Mouse (Mus musculus) lung, postnatal 14 days (tissue): Measurements from ENCODE around the gene Patl2.
"Not testable (repeated sequence)": the region's sequence is repeated elsewhere in the genome, so short reads cannot be mapped to it uniquely, and the experiment has no call there.

Experiments
- DNase-seq: peaks from one replicate; pipeline ENCODE4 v3.0.0; 2021

The Patl2 gene

DNA sequence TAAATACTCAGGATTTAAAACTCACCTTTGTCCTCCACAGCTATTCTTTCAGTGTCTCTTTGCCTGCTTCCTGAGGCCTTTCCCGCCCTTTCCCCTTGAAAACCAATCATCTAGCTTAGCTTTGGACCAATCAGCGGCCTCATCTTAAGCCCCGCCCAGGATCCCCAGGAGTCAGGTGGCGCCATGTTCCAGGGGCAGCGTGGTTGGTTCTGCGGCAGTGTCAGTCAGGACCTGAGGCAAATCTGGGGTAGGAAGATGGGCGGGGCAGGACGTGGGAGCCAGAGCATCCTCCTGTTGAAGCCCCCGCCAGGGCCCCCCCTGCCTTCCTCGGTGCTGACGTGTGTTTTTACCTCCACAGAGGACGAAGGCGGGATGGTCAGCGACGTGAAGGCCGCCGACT lies at the start of gene Patl2, which contains the start of gene Terb2:
Patl2 (minus strand) TSS at position 84 of the 400 bp plus-strand sequence.
Terb2 (plus strand) TSS at position 167 of the 400 bp plus-strand sequence.
- no peak for DNase-seq

DNA sequence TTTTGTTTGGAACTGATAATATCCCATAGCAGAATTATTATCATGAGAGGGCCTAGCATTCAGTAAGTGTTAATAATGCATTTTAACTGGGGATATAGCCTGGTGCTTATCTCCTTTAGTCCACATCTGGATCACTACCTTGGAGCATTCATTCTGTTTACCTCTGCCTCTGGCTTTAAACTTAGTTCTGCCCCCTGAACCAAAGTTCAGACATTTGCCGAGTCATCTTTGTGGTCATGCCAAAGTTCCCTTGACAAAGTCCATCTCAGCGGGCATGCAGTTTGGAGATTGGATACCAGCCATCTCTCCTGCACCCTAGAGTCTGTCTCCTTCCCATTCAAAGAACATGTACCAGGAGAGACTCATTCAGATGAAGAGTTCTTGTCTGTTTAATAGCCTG lies 49.4 kb upstream of the Patl2 start:
- no peak for DNase-seq

DNA sequence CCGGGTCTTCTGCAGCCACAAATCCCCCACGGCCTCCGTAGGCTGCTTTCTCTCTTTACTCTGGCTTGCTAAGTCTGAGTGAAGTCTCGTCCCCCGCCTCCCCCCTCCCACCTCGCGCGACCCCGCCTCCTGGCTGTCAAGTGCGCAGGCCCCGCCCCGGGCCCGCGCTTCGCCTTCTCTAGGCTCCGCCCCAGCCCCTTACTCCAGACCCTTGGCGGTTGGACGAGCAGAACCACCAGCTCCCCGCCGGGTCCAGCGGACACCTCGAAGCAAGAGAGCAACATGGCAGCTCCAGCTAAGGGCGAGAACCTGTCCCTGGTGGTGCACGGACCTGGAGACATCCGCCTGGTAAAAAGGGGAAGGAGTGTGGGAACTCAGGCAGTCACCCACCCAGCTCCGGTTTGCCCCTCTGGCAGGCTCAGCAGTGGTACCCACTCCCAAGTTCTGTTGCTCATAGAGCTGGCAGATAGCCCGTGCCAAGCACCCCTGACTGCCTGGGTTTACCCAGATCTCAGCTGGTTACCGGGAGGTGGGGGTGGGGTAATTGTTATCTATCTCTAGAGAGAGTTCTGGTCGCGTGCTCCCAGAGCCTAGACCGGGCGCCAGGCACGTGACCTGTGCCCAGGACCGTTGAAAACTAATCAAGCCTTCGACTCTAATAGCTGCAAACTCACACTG lies 48.8 kb upstream of the Patl2 start, which contains the start of gene Sord:
Sord (plus strand) TSS at position 139 of the 678 bp plus-strand sequence.
- peak; percentile 73 for DNase-seq

DNA sequence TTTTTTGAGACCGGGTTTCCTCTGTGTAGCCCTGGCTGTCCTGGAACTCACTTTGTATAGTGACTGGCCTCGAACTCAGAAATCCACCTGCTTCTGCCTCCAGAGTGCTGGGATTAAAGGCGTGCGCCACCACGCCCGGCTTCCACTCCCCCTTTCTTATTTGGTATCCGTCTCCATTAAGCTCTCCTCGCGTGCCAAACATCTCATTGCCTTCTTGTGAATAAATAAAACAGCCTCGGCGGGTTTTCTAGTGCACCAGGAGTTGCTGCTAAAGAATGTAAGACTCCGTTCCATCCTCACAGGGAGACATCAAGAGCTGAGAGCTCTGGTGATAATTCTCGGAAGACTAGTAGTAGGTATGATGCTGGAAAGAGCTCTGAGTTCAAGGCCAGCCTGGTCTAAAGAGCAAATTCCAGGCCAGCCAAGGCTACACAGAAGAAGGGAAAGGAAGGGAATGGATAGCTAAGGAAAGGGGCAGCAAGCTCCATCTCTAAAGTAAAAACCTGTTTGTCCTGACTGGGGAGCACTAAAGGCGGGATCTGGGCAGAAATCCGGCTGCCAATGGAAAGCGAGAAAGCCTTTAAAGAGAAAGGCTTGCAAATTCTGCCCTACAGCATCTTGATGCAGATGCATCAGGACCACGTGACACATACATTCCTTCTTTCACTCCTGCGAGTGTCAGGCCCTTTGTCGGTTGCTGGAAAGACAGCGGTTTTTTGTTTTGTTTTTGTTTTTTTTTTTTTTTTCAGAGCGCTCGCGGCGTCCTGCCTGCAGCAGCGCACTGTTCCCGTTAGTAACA lies 48.0 kb upstream of the Patl2 start:
- DNase-seq, result peak; percentile 21

DNA sequence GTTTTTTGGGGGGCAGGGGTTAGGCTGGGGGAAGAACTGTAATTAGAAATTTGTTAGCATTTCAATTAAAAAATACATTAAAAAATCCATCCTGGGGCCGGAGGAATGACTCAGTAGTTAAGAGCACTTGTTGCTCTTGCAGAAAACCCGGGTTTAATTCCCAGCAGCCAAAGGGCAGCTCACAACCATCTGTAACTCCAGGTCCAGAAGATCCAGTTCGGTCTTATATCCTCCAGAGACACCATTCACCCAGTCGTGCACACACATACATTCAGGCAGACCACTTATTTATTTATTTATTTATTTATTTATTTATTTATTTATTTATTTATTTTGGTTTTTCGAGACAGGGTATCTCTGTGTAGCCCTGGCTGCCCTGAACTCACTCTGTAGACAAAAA lies 47.4 kb upstream of the Patl2 start:
- no peak for DNase-seq

DNA sequence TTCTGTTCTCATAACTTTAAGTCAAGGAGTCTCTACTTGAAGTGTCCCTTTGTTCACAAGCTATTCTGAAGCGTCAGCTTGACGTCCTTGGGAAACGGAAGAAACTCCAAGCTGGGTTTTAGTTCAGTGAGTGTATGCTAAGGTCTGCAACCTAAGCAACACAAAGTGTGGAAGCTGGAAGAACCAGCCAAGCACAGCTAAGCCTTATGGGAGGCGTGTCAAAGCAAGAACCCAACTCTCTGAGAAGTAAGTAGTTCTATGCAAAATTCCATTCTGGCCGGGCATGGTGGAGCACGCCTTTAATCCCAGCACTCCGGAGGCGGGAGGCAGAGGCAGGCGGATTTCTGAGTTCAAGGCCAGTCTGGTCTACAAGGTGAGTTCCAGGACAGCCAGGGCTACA lies 45.6 kb upstream of the Patl2 start:
- DNase-seq, result no peak

DNA sequence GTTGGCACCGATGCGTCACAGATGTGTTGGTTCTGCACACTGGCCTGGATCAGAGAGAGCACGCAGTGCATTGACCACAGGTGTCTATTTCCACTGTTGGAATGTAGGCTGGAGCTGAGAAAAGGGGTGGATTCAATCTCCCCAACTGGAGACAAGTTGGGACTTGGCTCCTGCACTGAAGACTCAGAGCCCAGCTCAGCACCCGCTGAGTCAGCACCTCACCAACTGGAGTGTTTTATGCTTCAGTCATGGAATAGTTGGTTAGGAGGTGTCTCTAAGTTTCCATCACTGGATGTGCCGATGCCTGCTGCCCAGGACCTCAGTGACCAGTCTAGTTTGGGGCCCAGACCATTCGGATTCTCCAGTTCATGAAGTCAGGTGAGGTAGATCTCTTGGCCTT lies 44.4 kb upstream of the Patl2 start:
- no peak for DNase-seq

DNA sequence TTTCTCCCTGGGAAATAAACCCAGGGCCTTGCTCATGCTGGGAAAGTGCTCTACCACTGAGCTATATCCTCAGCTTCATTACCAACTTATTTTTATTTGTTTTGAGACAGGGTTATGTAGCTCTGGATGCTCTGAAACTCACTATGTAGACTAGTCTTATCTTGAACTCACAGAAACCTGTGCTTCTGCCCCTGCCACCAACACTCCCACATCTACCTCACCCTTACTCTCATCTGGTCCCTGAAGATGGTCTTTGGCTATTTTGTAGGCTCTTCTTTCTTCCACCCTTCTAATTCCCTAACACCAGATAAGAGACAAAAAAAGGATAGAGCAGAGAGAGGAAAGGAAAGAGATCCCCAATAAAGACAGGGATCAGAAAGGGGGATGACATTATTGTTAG lies 37.7 kb upstream of the Patl2 start:
- no peak for DNase-seq

DNA sequence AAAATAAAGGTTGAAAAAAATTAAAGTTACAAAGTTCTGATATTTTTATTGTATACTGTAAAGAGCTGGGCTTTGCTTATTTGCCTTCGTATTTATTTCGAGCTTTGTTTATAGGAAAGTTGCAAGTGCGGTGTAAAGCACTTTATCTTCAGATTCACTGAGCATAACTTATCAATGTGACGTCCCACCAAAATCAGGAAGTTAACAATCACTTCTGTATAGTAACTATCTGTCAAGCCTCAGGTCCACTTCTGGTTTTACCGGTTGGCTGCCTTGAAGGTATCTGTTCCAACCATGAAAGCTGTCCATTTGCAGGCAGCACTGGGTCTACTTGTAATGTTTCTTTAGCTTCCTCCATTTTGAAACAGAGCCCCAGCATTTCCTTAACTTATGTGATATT lies 36.3 kb upstream of the Patl2 start:
- DNase-seq, result no peak

DNA sequence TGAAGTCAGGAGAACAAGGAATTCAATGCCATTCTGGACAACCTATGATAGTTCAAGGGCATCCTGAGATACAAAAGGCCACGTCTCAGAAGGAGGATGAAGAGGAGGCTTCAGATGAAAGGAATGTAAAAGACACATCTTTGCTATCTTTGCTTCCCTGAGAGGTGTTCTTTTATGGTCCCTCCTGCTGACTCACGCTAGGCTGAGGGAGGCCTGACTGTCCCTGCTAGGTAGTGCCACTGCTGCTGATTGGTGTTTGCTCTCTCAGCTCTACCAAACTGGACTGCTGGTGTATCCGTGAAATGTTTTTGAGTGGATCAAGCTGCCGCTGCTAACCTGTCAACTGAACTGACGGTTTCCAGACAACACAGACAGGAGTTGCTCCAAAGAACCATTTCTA lies 35.8 kb upstream of the Patl2 start:
- no peak for DNase-seq

DNA sequence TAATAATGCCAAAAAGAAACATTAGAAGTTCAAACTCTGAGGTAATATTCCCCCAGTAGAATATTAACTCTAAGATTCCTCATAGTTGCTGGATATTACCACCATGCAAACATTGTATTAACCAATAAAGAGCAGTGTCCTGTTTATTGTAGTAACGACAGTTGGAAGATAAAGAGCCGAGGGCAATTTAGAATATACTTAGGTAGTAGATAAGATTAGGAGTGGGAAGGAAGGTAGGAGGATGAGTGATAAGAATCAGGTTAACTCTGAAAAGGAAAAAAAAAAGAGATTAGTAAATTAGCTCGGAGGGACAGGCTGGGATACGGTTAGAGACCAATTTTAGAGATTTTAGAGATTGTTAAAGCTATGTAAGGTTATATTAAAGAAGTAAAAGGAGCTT lies 35.4 kb upstream of the Patl2 start:
- no peak for DNase-seq

DNA sequence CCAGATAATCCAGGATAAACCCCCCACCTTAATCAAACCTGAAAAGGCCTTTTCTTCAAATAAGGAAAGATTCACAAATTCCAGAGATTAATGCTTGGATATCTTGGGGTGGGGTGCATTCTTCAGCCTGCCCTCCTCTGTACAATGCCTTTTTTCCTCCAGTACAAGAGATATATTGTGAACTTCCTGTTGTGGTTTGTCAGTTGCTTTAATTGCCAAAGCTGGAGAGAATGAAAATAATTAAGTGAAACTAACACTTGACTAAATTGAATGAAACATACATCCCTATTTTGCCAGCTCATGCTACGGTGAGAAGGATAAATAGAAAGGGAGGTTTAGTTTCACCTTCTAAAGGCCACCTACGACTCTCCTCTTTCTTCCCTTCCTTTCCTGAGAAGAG lies 32.2 kb upstream of the Patl2 start:
- no peak for DNase-seq

DNA sequence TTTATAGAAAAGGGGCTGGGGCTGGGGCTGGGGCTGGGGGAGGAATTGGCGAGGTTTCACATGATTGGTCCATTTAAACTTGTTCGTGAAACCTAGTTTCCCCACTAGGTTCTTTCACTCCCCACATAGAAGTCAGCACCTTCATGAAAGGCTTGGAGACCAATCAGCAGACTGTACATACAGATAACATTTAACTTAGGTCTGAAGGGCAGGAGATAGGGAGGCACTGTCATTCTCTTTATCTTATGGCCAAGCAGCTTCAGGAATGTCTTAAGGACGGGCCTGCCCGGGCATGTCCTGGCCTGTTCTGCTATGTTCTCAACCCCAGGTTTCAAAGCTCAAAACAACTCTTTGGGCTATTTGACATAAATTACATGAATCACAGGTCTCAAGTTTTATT lies 31.1 kb upstream of the Patl2 start:
- DNase-seq, result not testable (repeated sequence)

DNA sequence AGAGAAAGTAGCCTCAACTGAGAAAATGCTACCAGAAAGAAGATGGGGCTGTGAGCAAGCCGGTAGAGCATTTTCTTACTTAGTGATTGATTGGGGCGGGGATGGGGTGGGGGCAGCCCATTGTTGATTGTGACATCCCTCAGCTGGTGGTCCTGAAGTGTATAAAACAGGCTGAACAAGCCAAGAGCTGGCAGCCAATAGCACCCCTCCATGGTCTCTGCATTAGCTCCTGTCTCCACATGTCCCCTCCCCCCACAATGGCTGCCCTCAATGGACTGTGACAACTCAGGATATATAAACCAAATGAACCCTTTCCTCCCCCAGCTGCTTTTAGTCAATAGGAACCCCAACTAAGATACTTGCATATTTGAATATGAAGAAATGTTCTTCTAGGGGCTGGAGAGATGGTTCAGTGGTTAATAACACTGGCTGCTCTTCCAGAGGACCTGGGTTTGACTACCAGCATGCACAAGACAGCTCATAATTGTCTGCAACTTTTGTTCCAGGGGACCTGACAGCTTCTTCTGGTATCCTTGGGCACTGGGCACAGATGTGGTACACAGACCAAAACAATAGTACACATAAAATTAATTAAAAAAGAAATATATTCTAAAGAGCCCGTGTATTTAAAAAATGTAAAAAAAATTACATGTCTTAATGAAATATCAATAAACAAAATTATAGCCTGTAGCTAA lies 24.7 kb upstream of the Patl2 start:
- DNase-seq, result no peak

DNA sequence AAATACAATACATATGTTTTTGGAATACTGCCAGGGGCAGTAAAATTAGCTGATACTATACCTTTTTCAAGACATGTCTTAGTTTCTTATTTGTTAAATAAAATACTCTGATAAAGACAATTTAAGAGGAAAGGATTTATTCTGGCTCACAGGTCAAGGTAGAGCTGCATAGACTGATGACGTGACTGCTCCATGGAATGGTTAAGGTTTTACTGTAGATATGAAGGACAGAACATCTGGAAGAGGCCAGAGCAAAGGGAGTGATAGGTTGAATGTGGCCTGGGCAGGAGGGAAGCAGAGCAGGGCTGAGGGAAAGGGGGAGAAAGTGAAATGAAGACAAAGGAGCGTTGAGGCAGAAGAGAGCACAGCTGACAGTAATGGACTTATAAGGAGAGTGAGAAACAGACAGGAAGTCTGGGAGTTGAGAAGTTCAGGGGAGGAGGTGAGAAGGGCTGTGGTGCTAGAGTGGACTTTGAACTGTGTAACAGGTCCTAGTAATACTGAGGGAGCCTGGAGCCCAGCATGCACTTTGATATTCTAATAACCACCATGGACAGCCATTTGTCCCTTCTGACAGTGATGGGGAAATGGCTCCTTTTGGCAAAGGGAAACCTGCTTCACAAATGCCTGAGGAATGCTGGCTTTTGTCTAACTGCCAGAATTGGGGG lies 20.6 kb upstream of the Patl2 start:
- no peak for DNase-seq

DNA sequence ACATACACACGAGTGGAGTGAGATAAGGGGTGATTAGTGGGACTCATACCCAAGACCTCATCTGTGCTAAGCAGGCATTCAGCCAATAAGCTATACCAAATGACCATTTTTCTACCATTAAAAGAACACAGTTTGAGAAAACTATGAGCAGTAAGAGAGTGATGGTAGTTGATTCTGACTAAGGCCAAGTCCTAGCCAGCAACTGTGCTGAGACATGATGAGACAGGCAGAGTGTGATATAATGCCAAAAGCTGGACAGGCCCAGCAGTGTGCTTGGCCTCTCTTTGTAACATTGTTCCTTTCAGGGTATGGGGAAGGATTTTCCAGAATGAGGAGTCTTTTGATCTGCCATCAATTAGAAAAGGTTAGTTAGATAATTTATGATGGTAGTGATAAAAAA lies 15.5 kb upstream of the Patl2 start:
- DNase-seq, result no peak

DNA sequence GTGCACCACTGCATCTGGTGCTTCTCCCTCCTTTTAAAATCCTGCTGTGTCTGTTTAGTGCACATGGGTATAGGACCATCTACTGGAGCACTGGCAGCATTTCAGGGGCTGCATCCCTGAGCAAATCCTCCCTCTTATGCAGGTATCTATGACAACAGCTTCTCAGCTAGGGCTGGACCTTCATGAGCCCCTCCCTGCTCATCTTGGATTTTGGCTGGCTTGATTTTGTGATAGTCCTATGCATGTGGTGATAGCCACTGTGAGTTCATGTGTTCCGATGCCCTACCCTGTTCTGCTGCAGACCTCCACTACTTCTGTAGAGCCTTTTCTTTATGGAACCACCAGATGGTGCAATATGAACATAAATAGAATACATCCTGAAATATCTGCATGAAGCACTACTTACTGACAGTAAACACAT lies 8.5 kb upstream of the Patl2 start:
- no peak for DNase-seq

DNA sequence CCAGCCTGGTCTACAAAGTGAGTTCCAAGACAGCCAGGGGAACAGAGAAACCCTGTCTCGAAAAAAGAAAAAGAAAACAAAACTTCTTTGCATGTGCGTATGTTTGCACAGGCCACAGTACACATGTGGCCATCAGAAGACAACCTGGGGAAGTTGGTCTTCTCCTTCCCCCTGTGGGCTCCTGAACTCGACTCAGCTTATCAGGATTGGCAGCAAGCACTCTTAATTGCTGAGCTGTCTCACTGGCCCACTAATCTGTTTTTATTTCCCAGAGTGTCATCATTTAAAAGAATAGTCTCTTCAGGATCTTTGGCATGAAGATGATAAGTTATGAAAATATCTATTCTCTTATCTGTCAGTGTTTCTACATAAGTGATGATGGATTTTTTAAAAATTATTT lies 5.9 kb upstream of the Patl2 start:
- DNase-seq, result no peak

DNA sequence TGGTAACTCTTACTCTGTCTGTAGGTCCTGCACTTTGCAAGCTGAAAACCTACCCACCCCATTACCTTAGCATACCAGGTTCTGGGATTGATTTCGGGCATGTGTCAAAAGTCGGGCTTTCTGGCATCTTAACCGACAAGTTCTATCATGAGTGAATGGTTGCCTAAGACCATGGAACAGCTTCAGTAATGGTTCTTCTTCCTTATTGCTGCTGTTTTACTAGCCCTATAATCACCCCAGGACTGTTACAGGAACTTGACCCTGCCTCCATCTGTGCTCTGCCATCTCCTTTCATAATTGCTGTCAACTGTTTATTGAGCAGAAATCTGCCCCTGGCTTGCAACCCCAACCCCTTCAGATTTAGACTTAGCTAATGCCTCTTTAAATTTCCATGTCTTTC lies 762 bp upstream of the Patl2 start:
- DNase-seq, result no peak

DNA sequence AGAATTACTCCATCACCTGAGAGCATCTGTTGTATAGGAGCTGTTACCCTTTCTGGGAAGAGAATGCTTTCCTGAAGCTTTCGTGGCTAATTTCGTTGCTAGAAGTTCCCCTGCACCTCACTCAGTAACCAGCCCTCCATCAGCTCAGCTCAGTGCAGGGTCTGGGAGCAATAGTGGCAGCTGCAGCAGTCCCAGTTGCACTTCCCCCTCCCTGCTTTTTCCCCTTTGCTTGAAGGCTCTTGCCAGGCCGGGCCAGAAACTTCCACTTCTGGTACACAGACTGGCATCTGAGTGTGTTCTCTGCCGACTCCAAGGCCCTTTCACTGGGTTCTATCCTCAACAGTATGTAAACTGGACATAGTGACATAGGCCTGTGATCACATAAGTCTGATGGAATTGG lies 903 bp downstream of the Patl2 start:
- DNase-seq, result no peak

DNA sequence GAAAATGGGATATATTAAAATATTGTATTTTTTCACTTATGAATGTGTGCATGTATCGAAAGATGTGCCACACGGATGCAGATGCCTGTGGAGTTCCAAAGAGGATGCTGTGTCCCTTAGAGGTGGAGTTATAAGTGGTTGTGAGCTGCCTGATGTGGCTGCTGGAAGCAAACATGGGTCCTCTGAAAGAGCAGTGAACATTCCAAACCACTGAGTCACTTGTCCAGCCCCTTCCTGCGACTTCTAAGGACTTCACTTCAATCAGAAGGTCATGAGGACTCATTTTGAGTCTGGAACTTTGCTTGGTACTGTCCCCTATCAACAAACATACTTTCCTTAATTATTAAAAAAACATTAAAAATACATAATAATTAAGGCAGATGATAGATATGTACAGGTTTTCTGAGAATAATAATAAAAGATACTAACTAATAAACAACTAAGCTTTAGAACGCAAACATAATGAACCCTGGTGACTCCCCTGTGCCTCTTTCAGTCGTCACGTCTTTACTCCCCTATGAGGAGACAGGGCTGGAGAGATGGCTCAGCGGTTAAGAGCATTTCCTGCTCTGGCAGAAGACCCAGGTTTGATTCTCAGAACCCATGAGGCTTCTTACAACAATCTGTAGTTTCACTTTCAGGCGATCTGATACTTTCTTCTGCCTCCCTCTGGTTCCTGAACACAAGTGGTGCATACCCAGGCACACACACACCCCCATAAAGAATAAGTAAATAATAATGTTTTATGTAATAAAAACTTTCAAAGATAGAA lies 5.8 kb downstream of the Patl2 start:
- no peak for DNase-seq

DNA sequence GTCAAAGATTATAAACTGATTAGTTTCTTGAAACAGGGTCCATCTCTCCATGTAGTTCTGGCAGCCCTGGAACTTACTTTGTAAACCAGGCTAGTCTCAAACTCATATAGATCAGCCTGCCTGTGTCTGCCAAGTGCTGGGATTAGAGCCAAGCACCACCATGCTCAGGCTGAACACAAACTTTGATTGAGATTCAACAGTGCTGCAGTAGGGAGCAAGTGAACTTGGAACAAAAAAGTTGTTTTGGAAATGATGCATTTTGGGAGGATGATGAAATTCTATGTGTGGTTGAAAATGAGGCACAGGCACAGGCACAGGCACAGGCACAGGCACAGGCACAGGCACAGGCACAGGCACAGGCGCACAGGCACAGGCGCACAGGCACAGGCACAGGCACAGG lies 13.8 kb downstream of the Patl2 start:
- DNase-seq, result no peak

DNA sequence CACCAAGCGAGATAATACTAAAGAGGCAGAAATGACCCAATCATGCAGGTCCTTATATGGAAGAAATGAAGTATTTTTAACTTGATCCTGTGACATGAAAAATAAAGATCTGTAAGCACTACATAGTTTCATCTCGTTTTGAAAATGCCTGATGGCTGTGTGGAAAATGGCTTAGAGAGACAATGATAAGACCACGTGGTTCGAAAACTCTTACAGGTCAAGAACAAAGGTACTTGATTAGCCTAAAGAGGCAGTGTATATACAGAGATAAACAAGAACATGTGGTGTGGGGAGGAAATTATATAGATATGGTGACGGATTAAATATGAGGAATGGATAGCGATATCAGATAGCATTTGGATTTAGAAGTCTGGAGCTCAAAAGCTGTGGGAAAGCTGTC lies 14.7 kb downstream of the Patl2 start:
- DNase-seq, result no peak
